Mouse (Mus musculus): ENCODE data around the gene Rnps1. TPM values are rescaled to one million over a fixed set of nuclear protein-coding genes. Genes with fewer than 3 reads are reported as not detected.

The Rnps1 gene
- polyA plus RNA-seq, 1 experiment, result 301 TPM

- TF ChIP-seq GATA1 (IDR thresholded peaks at IDR 0.05; ENCODE audit: low read length), result peak; percentile 11
Observed at GRCm38 (mm10) chr17:24454218-24454755, 39.9 kb downstream of the Rnps1 start.

- TF ChIP-seq GATA1 (IDR thresholded peaks at IDR 0.05; ENCODE audit: low read length), result no peak
Observed at GRCm38 (mm10) chr17:24454756-24455522, 40.6 kb downstream of the Rnps1 start.

- TF ChIP-seq GATA1 (IDR thresholded peaks at IDR 0.05; ENCODE audit: low read length), result no peak
Observed at GRCm38 (mm10) chr17:24461580-24461979, 47.2 kb downstream of the Rnps1 start.

GRCm38 (mm10) chr17:24462932-24463331 lies 48.6 kb downstream of the Rnps1 start:
- no peak for TF ChIP-seq GATA1 (IDR thresholded peaks at IDR 0.05; ENCODE audit: low read length)

GRCm38 (mm10) chr17:24463374-24464133 lies 49.2 kb downstream of the Rnps1 start:
- TF ChIP-seq GATA1 (IDR thresholded peaks at IDR 0.05; ENCODE audit: low read length), result peak; percentile 33

GRCm38 (mm10) chr17:24468636-24469246 lies 54.4 kb downstream of the Rnps1 start:
- no peak for TF ChIP-seq GATA1 (IDR thresholded peaks at IDR 0.05; ENCODE audit: low read length)

- TF ChIP-seq GATA1 (IDR thresholded peaks at IDR 0.05; ENCODE audit: low read length), result no peak
Observed at GRCm38 (mm10) chr17:24469336-24469909, 55.1 kb downstream of the Rnps1 start.

- no peak for TF ChIP-seq GATA1 (IDR thresholded peaks at IDR 0.05; ENCODE audit: low read length)
Observed at GRCm38 (mm10) chr17:24469910-24470602, 55.7 kb downstream of the Rnps1 start, which contains the start of the genes E4f1 and Pgp. TSS of gene E4f1 (minus strand) at chr17:24470313. TSS of gene Pgp (plus strand) at chr17:24470392.

GRCm38 (mm10) chr17:24470701-24471527 lies 56.5 kb downstream of the Rnps1 start:
- TF ChIP-seq GATA1 (IDR thresholded peaks at IDR 0.05; ENCODE audit: low read length), result no peak

GRCm38 (mm10) chr17:24472512-24472911 lies 58.1 kb downstream of the Rnps1 start:
- TF ChIP-seq GATA1 (IDR thresholded peaks at IDR 0.05; ENCODE audit: low read length), result no peak

- TF ChIP-seq GATA1 (IDR thresholded peaks at IDR 0.05; ENCODE audit: low read length), result no peak
Observed at GRCm38 (mm10) chr17:24473612-24474275, 59.4 kb downstream of the Rnps1 start, which contains the start of gene Bricd5. TSS of gene Bricd5 (plus strand) at chr17:24473884.

GRCm38 (mm10) chr17:24474557-24474956 lies 60.2 kb downstream of the Rnps1 start:
- no peak for TF ChIP-seq GATA1 (IDR thresholded peaks at IDR 0.05; ENCODE audit: low read length)

Other genes starting within 250 kb of the Rnps1 start
- 119 and 331 TPM in 2 replicates for gene Atp6v0c, start 244.9 kb upstream of the Rnps1 start, polyA plus RNA-seq (2012)
- 14.4 and 17.8 TPM in 2 replicates for gene Tbc1d24, start 209.0 kb upstream of the Rnps1 start, polyA plus RNA-seq (2012)
- 2.3 TPM in 2 replicates for gene Ntn3, start 205.0 kb upstream of the Rnps1 start, polyA plus RNA-seq (2012)
- 39.3 and 58.9 TPM in 2 replicates for gene Tedc2, start 193.7 kb upstream of the Rnps1 start, polyA plus RNA-seq (2012)
- 66.1 and 78.9 TPM in 2 replicates for gene Ccnf, start 163.1 kb upstream of the Rnps1 start, polyA plus RNA-seq (2012)
- gene Abca17, start 63.5 kb upstream of the Rnps1 start, polyA plus RNA-seq (2012), result not detected in 2 replicates
- gene Abca3, start 62.6 kb upstream of the Rnps1 start, polyA plus RNA-seq (2012), result 23.1 and 41.6 TPM in 2 replicates
- gene Eci1, start 12.1 kb downstream of the Rnps1 start, polyA plus RNA-seq (2012), result 47.6 and 64.0 TPM in 2 replicates
- not detected in 2 replicates for gene Dnase1l2, start 28.5 kb downstream of the Rnps1 start, polyA plus RNA-seq (2012)
- 19.4 and 22.8 TPM in 2 replicates for gene E4f1, start 55.7 kb downstream of the Rnps1 start, polyA plus RNA-seq (2012)
- 75.9 and 87.6 TPM in 2 replicates for gene Pgp, start 55.8 kb downstream of the Rnps1 start, polyA plus RNA-seq (2012)
- gene Bricd5, start 59.3 kb downstream of the Rnps1 start, polyA plus RNA-seq (2012), result 0.10 TPM in 1 of 2 replicates, not detected in the other
- gene Mlst8, start 64.5 kb downstream of the Rnps1 start, polyA plus RNA-seq (2012), result 8.4 and 8.5 TPM in 2 replicates
- gene Caskin1, start 74.0 kb downstream of the Rnps1 start, polyA plus RNA-seq (2012), result 0.01 TPM in 1 of 2 replicates, not detected in the other
- gene Traf7, start 113.4 kb downstream of the Rnps1 start, polyA plus RNA-seq (2012), result 239 and 240 TPM in 2 replicates
- gene Rab26, start 119.6 kb downstream of the Rnps1 start, polyA plus RNA-seq (2012), result 0.29 and 0.30 TPM in 2 replicates
- gene Pkd1, start 135.3 kb downstream of the Rnps1 start, polyA plus RNA-seq (2012), result 4.0 and 6.5 TPM in 2 replicates
- gene Tsc2, start 218.1 kb downstream of the Rnps1 start, polyA plus RNA-seq (2012), result 45.3 and 52.6 TPM in 2 replicates
- gene Nthl1, start 218.1 kb downstream of the Rnps1 start, polyA plus RNA-seq (2012), result 24.0 and 31.0 TPM in 2 replicates
- gene Slc9a3r2, start 235.8 kb downstream of the Rnps1 start, polyA plus RNA-seq (2012), result not detected in 2 replicates
- gene Npw, start 243.9 kb downstream of the Rnps1 start, polyA plus RNA-seq (2012), result not detected in 2 replicates